Mouse (Mus musculus) cerebellum, adult 2 months (tissue): ENCODE results near the gene Upb1. TPM values are rescaled to one million over a fixed set of nuclear protein-coding genes. Genes with fewer than 3 reads are reported as not detected.
"Not testable (repeated sequence)": the region's sequence is repeated elsewhere in the genome, so short reads cannot be mapped to it uniquely, and the experiment has no call there.

Source experiments
- DNase-seq, 2 experiments: peaks; one replicate each; pipeline ENCODE4 v3.0.0; 2021
- H3K27ac ChIP-seq: fragments of 200-500 bp; 2 replicates; pipeline ENCODE4 v1.5.1; 2012; ENCODE audit warnings: low read length, control low read depth, inconsistent platforms; ENCODE audit not compliant: insufficient read depth
- H3K27me3 ChIP-seq: fragments of 200-500 bp; 2 replicates; pipeline ENCODE4 v1.6.1; 2012; ENCODE audit warnings: inconsistent platforms, mild to moderate bottlenecking, low read length, moderate library complexity; ENCODE audit not compliant: control insufficient read depth, insufficient read depth
- H3K4me1 ChIP-seq: fragments of 200-500 bp; 2 replicates; pipeline ENCODE4 v1.6.1; 2011; ENCODE audit warnings: low read length; ENCODE audit not compliant: control insufficient read depth, insufficient read depth
- H3K4me3 ChIP-seq: fragments of 200-500 bp; replicated peaks from 2 replicates; pipeline ENCODE3; 2011; ENCODE audit warnings: mild to moderate bottlenecking, low read depth, low read length, control low read depth; ENCODE audit not compliant: insufficient read depth
- CTCF ChIP-seq: fragments of 200-500 bp; IDR thresholded peaks from 2 replicates; pipeline ENCODE4 v1.5.1; 2011; ENCODE audit warnings: low read depth, mild to moderate bottlenecking, control low read depth, low read length, moderate library complexity, borderline replicate concordance; ENCODE audit not compliant: insufficient read depth
- POLR2A ChIP-seq: fragments of 200-500 bp; IDR thresholded peaks from 2 replicates; pipeline ENCODE4 v1.6.1; 2011; ENCODE audit warnings: low read length, control low read depth, borderline replicate concordance; ENCODE audit not compliant: insufficient read depth
- WGBS: fragments of 180-500 bp; shearing (Covaris S2); methylation state at CpG from one replicate; pipeline ENCODE4 v1.1.7; 2018; 5-methylcytosine and 5-hydroxymethylcytosine counted together
- polyA plus RNA-seq: library from polyadenylated mRNA; depleted of rRNA; stranded (reverse); fragments of >200 nt; gene quantifications from 2 replicates; pipeline ENCODE4 v1.2.3, GENCODE M21; 2012; rRNA removed

Gene Upb1
- polyA plus RNA-seq: 0.20 and 0.33 TPM in 2 replicates

GRCm38 (mm10) chr10:75400958-75401357 is at the start of gene Upb1:
TSS of gene Upb1 (plus strand) at chr10:75401115.
- 0 out of 2 replicates have a peak, but pooled peaks cover 3% of the 10 kb centered on the region for H3K4me1 ChIP-seq
- 85% methylated on average over 4 of the region's 4 CpGs for WGBS
- DNase-seq: no peak
- H3K27ac ChIP-seq: no peak within 1 kb of the TSS
- no peaks in the 10 kb centered on the region for H3K27me3 ChIP-seq
- TF ChIP-seq CTCF: no peak
- H3K4me3 ChIP-seq: no peak within 1 kb of the TSS

- Histone ChIP-seq H3K4me3 (no peak overlapping the region), H3K27me3 (no peaks in the 10 kb centered on the region), H3K27ac (no peak overlapping the region), H3K4me1 (no peaks in the 10 kb centered on the region)
- WGBS: 94% methylated on average over 12 of the region's 12 CpGs
- TF ChIP-seq POLR2A (no peak), CTCF (no peak)
- DNase-seq: no peak
Observed at GRCm38 (mm10) chr10:75352541-75352940, 48.4 kb upstream of the Upb1 start.

- 67% methylated on average over 9 of the region's 9 CpGs for WGBS
- H3K27me3 ChIP-seq: not testable (repeated sequence)
Observed at GRCm38 (mm10) chr10:75353838-75354241, 47.1 kb upstream of the Upb1 start.

GRCm38 (mm10) chr10:75355341-75355740 is 45.6 kb upstream of the Upb1 start:
- no peaks in the 10 kb centered on the region for H3K4me1 ChIP-seq
- no peaks in the 10 kb centered on the region for H3K27me3 ChIP-seq
- WGBS: 81% methylated on average over 4 of the region's 4 CpGs
- DNase-seq: no peak
- no peak overlapping the region for H3K27ac ChIP-seq
- TF ChIP-seq CTCF: no peak
- TF ChIP-seq POLR2A: no peak
- no peak overlapping the region for H3K4me3 ChIP-seq

More at GRCm38 (mm10) chr10:75353838-75354241, 47.1 kb upstream of the Upb1 start:
- not testable (repeated sequence) for H3K4me3 ChIP-seq, H3K4me1 ChIP-seq, DNase-seq, H3K27ac ChIP-seq

- not testable (repeated sequence) for H3K4me3 ChIP-seq, H3K27me3 ChIP-seq, H3K4me1 ChIP-seq
- DNase-seq: peak; percentile 54
- 0 out of 2 replicates have a peak overlapping the region, but pooled peaks have one; percentile 27 for H3K27ac ChIP-seq
- WGBS: 14% methylated on average over 1 of the region's 1 CpGs
Observed at GRCm38 (mm10) chr10:75364214-75364690, 36.7 kb upstream of the Upb1 start.

GRCm38 (mm10) chr10:75364796-75365195 is 36.1 kb upstream of the Upb1 start:
- 0 out of 2 replicates have a peak overlapping the region, but pooled peaks have one; percentile 13 for H3K27ac ChIP-seq
- peaks cover 7% of the 10 kb centered on the region; the same call in 1 of the 2 replicates for H3K4me1 ChIP-seq
- no peak overlapping the region for H3K4me3 ChIP-seq
- WGBS: 63% methylated on average over 9 of the region's 9 CpGs
- DNase-seq: no peak
- H3K27me3 ChIP-seq: no peaks in the 10 kb centered on the region
- TF ChIP-seq CTCF: no peak
- TF ChIP-seq POLR2A: no peak

- Histone ChIP-seq H3K4me3 (peak overlapping the region; percentile 35), H3K27me3 (no peaks in the 10 kb centered on the region), H3K27ac (no peak overlapping the region), H3K4me1 (peaks cover 7% of the 10 kb centered on the region; the same call in 1 of the 2 replicates)
- TF ChIP-seq POLR2A (no peak), CTCF (no peak)
- WGBS: 67% methylated on average over 6 of the region's 6 CpGs
- peak; percentile 10 to 12 for DNase-seq
Observed at GRCm38 (mm10) chr10:75365231-75365633, 35.7 kb upstream of the Upb1 start.

- H3K4me1 ChIP-seq, H3K27me3 ChIP-seq, H3K4me3 ChIP-seq: not testable (repeated sequence)
- H3K27ac ChIP-seq: peak overlapping the region; percentile 39; the same call in 1 of the 2 replicates
- DNase-seq: peak; percentile 36 to 51
- 10% methylated on average over 15 of the region's 19 CpGs for WGBS
Observed at GRCm38 (mm10) chr10:75373655-75374351, 27.1 kb upstream of the Upb1 start.

GRCm38 (mm10) chr10:75378688-75379087 is 22.2 kb upstream of the Upb1 start:
- DNase-seq: no peak
- TF ChIP-seq CTCF: no peak
- WGBS: 52% methylated on average over 10 of the region's 10 CpGs
- Histone ChIP-seq H3K4me3 (no peak overlapping the region), H3K4me1 (peaks cover 4% of the 10 kb centered on the region), H3K27me3 (no peaks in the 10 kb centered on the region), H3K27ac (no peak overlapping the region)
